Mouse (Mus musculus) E14TG2a.4 (cell line): ENCODE data around the gene Serpinb9.

ENCODE experiments used
- CTCF ChIP-seq: conservative IDR thresholded peaks from 2 replicates; pipeline ENCODE4 v1.5.1; 2014; ENCODE audit warnings: low read length
- NANOG ChIP-seq: IDR thresholded peaks from 2 replicates; pipeline ENCODE4 v1.6.1; 2014; ENCODE audit warnings: borderline replicate concordance, low read length, mixed read lengths
- POU5F1 ChIP-seq: IDR thresholded peaks from 2 replicates; pipeline ENCODE4 v1.6.1; 2014; ENCODE audit warnings: low read length, borderline replicate concordance

DNA sequence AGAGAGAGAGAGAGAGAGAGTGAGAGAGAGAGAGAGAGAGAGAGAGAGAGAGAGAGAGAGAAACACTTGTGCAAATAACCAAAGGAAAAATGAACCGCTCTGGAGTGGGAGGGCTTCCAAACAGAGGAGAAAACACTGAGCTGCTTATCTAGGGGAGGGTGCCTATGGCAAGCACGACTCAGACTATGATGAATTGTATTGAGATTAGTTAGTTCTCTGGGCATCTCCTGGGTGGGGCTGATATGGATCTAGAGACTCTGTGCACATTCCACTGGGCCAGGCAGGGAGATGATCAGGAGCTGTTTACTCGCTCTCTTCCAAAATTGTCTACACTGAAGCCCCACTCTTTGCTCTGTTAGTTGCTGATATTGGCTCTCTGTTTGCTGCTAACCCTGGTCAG lies 48.6 kb downstream of the Serpinb9 start:
- TF ChIP-seq CTCF (no peak), NANOG (no peak), POU5F1 (no peak)
